Mouse (Mus musculus) G1E (cell line): ENCODE data around the gene Thy1.

Experiments used
- CTCF ChIP-seq: IDR thresholded peaks from 2 replicates; pipeline ENCODE4 v1.5.1; 2012; ENCODE audit warnings: low read depth, low read length, inconsistent platforms, mixed read lengths
- GATA1 ChIP-seq: IDR thresholded peaks from 2 replicates; pipeline ENCODE4 v1.6.1; 2012; ENCODE audit warnings: borderline replicate concordance, low read length, inconsistent platforms, mixed read lengths
- GATA2 ChIP-seq: IDR thresholded peaks from 2 replicates; pipeline ENCODE4 v1.6.1; 2012; ENCODE audit warnings: low read depth, low read length, inconsistent platforms, borderline replicate concordance
- POLR2AphosphoS5 ChIP-seq: IDR thresholded peaks from 2 replicates; pipeline ENCODE4 v1.6.1; 2012; ENCODE audit warnings: low read depth, low read length, inconsistent platforms; ENCODE audit not compliant: insufficient replicate concordance

DNA sequence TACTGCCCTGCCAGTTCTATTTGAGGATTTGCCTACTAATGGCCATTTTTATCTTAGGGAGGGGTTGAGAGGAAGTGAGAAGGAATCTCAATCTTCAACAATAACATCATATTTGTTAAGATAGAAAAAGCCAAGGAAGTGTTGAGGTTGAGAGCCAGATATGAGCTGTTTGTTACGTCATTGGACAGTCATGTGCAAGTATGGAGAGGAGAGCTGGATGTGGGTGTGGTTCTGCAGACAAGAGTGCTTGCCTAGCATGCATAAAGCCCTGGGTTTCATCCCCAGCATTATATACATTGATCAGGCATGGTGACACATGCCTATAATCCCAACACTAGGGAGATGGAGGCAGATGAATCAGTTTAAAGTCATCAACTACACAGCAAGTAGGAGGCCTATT, 10.8 kb downstream of the Thy1 start:
- no peak for TF ChIP-seq CTCF
- TF ChIP-seq POLR2AphosphoS5: no peak
- no peak for TF ChIP-seq GATA1
- TF ChIP-seq GATA2: no peak
